Mouse (Mus musculus) gastrocnemius, postnatal 10 days (tissue): Measurements from ENCODE around the gene Gp9. TPM values are rescaled to one million over a fixed set of nuclear protein-coding genes. Genes with fewer than 3 reads are reported as not detected.
"Not testable (repeated sequence)": the region's sequence is repeated elsewhere in the genome, so short reads cannot be mapped to it uniquely, and the experiment has no call there.

ENCODE experiments used
- DNase-seq: peaks from one replicate; pipeline ENCODE4 v3.0.0; 2021; ENCODE audit warnings: mixed read lengths
- total RNA-seq, 2 experiments: library from RNA; stranded (reverse); gene quantifications; 2 replicates each; pipeline ENCODE4 v1.2.3; 2021

Gene Gp9
- total RNA-seq, 2 experiments from 2014 or later = not detected

DNA sequence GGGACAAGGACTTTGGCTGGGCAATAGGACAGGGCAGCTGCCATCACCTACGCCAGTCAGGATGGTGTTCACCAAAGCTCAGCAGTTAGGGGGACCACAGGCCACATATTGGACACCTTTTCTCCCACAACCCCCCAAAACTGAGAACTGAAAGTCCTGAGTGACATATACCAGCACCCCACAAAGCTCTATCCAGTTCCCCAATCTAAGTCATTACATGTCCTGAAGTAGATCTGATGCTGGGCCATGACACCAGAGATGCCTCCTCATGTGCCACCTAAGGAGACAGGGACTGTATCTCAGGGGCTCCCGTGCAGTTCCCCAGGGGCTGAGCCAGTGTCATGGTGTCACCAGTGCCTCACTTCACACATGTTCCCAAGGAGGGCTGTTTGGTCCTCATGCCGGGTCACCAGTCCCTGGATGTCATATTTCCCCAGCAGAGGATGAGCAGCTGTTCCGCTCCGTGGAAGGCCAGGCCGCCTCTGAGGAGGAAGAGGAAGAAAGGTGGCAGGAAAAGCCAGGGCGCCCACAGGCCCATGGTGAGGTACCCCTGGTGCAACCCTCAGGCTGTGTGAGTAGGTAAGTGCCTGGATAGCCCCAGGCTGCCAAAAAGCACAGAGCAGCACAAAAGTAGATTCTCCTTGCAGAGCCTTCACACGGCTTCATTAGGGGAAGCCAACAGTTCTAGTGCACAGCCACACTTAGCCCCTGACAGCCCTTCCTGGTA lies 27.5 kb upstream of the Gp9 start:
- no peak for DNase-seq

DNA sequence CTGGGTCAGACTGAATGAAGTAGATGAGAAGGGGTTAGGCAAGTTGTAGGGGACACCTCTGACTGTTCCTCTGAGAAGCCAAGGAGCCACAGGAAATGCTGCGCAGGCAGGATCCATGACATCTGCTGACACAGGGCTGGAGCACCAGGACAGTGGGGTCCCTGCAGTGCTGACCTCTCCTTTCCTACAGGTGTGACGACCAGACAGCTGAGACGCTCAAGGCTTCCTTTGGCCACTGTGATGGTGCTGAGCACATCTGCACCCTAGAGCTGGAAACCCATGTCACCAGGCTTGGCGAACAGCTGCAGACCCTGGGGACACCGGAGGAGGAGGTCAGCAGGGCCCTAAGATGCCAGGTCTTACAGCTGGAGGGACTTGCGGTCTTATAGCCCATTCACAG lies 26.3 kb upstream of the Gp9 start:
- DNase-seq = no peak

DNA sequence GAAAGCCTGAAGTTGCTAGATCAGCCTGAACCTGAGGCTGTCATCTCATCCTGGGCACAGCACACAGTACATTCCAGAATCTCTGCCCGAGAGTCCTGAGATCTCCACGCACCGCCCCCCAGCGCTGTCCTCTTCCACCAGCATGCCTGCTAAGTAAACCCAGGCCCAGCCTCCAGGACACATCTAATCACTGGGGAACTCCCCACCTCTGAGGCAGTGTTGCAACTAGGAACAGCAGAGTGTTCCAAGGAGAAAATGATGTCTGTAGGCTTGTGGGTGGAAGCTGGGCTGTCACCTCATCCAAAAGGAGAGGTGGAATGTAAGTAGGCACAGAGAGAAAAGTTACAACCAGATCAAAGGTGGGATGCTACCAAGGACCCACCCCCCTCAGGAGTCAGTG lies 22.7 kb upstream of the Gp9 start:
- DNase-seq = no peak

DNA sequence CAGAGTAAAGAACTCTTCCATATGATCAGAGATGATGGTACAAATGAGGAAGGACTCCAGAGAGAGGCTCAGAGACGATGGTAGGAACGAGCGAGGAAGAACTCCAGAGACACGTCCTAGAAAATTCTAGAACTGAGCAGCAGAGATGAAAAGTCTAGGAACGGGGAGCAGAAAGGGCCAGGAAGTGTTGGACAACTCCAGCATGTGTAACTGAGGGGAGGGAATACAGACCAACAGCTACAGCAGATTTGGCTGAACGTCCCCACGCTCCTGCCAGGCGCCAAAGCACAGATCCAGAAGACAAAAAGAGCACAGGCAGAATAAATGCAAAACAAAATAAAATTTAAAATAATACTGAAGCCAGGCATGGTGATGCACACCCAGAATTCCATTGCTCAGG lies 21.0 kb upstream of the Gp9 start:
- no peak for DNase-seq

DNA sequence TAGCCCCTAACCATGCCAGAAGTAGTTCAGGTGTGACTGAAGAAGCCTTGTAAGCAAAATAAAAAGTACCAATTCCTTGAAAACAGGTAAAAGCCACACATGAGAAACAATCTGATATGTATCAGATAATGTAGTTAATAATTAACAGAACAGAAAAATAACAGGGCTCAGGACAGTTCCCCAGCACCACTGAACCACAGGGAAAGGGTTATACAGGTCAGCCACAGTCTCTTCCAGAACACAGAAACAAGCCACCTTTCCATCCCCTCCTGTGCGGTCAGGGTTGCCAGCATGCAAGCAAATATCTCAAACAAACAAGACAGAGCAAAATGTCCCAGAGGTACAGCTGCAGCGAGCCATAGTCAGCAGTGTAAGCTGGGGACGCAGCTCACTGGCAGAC lies 18.5 kb upstream of the Gp9 start:
- DNase-seq = no peak

DNA sequence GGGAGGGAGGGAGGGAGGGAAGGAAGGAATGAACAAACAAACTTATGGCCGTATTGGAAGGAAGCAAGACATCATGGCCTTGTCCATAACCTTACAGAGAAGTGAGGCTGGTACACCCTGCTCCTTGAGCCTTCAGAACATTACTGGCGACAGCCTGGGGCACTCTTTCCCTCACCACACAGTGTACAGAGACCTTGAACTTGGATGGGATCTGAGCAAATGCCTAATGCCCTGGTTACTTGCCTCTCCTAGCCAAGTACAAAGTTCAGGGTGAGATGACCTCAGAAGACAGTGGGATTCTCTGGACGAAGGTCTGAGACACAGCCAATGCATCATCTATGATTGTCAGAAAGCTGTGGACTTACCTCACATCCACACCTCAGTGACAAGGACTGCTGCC lies 18.0 kb upstream of the Gp9 start:
- no peak for DNase-seq

DNA sequence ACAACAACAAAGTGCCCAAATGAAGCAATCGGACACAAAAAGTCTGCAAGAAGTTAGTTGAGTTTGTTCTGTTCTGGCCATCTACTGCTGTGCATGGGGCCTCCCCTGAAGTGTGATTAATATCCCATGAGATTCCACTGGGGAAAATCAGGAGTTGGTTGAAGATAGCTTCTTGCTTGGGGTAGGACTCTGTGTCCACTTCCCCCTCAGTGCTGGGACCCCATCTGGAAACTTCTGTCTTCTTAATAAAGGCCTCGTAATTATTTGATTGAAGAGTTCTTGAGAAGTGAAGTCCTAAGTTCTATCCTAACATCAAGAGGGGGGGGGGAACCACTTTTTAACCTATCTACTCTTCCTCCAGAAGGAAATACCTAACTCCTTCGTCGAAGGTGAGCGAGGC lies 15.7 kb upstream of the Gp9 start:
- no peak for DNase-seq

DNA sequence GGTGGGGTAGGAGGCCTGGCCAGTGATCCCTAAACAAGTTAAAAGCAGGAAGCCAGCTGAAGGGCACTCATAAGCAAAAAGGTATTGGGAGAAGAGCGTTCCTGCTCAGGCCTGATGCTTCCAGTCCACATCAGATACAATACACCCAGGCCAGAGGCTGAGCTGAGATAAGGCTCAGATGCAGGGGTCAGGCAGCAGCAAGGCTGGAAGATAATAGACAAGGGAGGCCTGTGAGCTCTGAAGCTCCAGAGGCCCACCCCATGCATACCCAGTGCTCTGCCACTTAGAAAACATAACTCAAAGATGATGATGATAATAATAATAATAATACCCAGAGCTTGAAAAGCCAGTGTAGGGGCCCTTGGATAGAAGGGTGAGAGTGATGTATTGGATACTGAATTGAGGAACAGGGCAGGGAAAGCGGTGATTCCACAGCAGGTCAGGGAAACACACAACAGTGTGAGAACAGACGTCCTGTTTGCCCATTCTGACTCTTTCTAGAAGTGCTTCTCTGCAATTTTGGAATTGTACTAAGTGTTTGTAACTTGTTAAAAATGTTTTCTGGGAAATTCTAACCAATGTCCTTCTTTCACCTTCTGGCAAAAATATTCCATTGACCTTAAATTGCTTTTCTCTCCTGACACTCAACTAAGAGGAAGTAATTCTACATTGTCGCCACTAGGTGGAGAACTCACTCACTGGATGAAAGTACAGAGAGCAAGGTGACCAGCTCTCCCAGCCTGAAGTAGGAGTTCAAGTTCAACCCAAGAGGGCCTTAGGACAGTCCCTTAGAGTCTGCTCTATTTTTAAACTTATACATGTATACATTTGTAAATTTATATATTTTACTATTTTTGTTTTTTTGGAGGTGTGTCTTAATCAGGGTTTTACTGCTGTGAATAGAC lies 14.2 kb upstream of the Gp9 start:
- no peak for DNase-seq

DNA sequence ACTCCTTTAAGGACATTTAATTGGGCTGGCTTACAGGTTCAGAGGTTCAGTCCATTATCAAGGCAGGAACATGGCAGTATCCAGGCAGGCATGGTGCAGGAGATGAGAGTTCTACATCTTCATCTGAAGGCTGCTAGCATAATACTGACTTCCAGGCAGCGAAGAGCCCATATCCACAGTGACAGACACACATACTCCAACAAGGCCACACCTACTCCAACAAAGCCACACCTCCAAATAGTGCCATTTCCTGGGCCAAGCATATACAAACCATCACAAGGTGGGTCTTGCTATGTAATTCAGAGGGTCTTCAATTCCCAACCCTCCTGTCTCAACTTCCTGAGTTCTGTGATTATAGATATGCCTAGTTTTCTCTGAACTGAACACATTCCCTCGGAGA lies 13.6 kb upstream of the Gp9 start:
- DNase-seq = not testable (repeated sequence)

DNA sequence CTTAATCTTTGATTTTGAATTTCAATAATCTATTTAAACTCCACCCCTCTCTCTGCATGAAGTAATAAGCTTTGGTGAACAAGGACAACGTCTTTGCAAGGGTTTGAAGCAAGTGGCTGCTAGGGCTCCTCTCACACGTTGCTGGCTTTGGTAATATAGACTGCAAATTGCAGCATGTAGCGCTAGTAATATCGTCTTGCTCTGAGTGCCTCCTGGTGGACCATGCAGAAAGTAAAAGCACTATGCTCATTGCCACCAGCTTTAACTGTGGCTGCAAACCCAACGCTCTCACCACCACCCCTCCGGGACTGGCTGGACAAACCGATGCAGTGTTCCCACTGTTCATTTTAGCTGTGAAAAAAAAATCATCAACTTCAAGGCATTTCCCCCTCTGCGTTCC lies 7.2 kb upstream of the Gp9 start:
- no peak for DNase-seq

DNA sequence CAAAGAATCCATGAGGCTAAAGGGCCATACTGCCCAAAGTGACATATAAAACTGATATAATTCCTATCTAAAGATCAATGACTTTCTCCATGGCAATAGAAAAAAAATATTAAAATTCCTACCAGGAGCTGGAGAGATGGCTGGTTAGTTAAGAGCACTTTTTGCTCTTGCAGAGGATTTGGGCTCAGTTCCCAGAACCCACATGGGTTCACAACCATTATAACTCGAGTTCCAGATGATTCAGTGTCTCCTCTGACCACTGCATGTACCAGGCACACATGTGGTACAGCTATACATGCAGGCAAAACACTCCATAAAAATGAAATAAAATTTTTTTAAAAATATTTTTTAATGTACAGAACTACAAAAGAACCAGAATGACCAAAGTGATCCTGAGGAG lies 3.4 kb upstream of the Gp9 start:
- no peak for DNase-seq

DNA sequence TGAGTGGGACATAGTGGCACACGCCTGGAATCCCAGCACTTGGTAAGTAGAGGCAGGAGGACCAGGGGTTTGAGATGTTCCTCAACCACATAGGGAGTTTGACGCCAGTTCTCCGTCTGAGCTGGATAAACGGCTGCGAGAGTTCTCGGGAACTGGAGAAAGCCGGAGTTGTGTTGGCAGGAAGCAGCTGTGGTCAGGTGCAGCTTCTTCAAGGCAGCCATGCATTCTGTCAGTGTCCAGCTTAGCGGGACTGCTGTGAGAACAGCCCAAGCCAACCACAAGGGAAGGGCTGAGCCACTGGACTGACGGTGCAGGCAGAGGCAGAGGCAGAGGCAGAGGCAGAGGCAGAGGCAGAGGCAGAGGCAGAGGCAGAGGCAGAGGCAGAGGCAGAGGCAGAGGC lies 3.0 kb upstream of the Gp9 start:
- DNase-seq = no peak

DNA sequence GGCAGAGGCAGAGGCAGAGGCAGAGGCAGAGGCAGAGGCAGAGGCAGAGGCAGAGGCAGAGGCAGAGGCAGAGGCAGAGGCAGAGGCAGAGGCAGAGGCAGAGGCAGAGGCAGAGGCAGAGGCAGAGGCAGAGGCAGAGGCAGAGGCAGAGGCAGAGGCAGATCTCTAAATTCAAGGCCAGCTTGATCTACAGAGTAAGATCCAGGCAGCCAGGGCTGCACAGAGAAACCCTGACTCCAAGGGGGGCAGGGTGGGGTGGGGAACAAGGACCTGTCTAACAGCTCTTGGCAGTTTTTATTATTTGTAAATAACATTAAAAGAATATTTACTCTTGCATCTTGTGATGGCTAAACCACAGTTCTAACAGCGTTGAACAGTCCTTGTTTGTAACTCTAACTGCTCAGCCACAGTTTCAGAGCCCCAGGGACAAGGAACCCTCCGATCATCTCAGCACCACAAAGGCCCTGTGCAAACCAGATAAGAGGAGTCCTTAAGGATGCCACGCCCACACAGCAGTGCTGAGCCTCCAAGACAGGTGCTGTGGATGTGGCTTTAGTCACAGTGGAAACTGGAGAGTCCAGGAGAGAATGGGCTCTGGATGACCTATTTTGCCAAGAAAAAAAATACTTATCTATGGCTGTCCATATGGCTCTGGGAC lies 2.2 kb upstream of the Gp9 start:
- no peak for DNase-seq

DNA sequence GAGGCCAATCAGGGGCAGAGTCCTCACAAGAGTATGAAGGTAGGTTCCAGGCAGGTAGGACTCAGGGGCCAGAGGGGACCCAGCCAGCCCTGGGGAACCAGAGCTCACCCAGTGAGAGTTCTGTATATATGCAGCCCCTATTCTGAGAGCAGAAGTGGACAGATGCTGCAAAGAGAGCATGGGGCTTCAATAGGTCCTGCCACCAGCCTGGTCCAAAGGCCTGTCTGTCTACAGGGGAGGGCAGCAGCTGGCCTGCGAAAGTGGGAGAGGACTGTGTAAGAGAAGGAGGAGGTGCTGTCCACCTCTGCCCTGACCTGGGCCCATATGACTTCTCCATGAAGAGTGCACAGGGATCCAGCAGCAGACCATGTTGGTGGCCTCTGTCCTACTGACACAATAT lies 1.2 kb upstream of the Gp9 start:
- no peak for DNase-seq

DNA sequence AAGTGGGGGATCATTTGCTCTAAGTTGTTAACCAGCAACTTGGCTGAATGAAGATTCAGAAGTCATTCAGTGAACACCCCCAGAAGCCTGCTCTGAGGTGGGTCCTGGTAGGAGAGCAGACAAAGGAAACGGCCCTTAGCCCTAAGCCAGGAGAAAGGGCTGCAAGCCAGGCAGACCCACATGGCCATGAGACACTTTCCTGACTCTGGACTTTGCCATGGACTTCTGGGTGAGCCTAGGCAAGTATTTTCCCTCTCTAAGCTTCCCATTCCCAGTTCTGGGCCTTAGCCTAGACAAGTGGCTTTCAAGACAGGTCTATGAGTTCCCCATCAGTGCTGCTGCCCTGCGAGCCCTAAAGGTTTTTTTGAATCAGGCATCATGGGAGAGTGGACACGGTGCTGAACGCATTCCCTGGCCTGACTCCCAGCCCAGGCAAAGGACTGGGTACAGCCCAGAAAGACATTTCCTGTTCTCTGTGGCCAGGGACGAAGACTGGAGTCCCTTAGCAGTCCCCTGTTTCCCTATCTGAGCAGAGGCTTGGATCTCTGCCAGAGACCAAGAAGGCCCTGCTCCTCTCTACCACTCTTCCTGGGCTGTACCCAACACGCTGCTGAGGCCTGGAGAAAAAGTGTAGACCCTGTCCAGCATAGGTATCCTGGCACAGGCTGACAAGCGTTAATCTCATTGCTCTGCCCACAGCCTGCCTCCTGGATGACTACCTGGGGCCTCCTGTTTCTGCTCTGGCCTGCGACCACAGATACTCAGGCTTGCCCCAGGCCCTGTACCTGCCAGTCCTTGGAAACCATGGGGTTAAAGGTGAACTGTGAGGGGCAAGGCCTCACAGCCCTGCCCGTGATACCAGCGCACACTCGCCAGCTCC lies 662 bp downstream of the Gp9 start:
- DNase-seq = no peak

DNA sequence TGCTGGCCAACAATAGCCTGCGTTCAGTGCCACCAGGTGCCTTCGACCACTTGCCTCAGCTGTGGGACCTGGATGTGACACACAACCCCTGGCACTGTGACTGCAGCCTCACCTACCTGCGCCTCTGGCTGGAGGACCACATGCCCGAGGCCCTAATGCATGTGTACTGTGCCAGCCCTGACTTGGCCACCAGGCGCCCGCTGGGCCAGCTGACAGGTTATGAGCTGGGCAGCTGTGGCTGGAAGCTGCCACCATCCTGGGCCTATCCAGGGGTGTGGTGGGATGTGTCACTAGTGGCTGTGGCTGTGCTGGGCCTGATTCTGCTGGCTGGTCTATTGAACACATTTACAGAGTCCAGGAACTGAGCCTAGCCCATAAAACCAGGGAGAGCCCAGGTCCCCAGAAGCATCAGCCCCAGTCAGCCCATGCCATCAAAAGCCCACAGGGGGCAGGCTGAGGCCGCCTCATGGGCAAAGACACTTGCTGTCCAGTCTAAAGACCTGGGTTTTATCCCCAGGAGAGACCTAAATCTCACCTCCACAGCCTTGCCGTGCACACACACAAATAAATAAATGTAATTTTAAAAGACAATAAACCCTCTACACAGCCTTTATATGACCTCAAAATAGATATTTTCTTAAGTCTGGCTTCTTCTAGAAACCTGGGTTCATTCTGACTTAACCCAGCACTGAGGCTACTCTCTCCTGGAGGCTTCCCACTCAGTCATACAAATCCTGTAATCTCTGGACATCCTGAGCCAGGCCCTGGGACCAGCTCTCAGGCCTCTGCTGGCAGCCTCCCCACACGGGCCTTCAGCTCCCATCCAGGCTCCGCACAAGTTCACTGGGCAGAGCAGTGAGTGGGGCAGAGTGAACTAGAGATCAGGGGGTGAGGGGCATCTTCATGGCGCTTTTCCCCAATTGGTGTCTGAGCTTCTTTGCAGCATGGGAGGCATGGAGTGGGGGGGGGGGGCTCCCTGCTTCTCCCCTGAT lies 1.6 kb downstream of the Gp9 start:
- no peak for DNase-seq

DNA sequence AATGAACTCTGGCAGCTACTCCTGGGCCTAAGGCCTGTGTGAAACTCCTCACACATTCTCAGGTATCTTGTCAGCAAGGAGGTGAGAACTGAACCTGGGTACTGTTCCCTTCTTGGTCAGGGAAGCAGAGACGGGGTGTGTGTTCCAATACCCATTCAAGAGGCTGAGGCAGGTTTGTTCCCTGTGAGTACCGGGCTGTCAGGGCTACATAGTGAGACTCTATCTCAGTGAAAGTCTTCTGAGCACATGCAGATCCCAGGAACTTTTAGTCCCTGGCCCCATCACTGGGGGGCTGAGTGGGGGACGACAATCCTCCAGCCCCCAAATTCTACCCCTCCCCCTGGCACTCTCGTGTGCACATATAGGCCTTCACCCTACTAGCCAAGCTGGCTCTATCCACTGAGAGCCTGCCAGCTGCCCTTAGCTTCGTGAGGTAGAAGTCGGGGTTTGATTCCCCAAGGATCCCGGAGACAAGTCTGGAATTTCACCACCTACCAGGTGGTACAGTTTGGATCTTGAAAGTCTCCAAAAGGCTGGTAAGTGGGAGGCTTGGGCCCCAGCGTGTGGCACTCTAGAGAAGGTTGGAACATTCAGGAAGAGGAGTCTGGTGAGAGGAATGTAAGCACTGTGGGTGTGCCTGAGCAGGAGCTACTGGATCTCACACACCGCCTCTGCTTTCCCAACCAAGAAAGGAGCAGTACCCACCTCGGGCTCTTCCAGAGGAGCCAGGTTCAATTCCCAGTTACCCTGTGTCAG lies 2.9 kb downstream of the Gp9 start:
- no peak for DNase-seq

DNA sequence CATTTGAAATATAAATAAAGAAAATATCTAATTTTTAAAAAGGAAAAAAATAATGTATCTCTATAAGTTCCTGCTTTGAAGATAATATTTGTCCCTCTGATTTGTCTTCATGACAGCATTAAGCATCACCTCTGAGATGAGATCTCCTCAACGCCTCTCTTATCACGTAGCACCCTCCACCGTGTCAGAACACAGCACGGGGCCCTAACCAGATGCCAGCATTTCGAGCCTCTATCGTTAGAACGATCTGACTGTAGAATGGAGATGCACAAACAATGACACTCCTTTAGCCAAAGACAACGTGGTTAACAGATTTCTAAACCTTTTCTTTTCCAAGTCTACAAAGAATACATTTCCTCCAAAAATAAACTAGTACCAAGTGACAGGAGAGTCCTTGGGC lies 6.2 kb downstream of the Gp9 start:
- DNase-seq = no peak

DNA sequence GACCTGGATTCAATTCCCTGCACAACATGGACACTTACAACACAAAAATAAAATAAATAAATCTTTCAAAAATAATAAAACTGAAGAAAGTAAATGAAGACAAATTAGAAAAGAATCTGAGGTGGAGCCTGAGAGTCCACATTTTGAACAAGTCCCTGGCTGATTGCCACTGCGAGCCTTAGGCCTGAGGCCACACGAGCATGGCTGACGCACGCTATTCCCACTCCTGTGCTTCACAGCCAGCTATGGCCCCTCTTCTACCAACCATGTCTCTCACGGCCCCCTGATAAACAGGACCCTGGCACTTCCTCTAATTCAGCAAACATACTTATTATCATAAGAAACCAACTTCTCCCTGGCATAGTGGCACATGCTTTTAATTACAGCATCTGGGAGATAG lies 8.7 kb downstream of the Gp9 start:
- no peak for DNase-seq
